Mouse (Mus musculus) liver, embryonic 14.5 days (tissue): ENCODE measurements around the gene Myct1.
A peak's percentile ranks its signal among the peaks of the same experiment; 100 is the strongest.

Experiments used
- CTCF ChIP-seq: IDR thresholded peaks from 2 replicates; pipeline ENCODE4 v1.5.1; 2016; ENCODE audit warnings: antibody characterized with exemption, low read depth, control low read depth
- EP300 ChIP-seq: IDR thresholded peaks from 2 replicates; pipeline ENCODE4 v1.6.1; 2016; ENCODE audit warnings: antibody characterized with exemption, low read depth

- peak; percentile 51 for TF ChIP-seq CTCF
- no peak for TF ChIP-seq EP300
Observed at GRCm38 (mm10) chr10:5554941-5555340, 38.6 kb upstream of the Myct1 start.
